Mouse (Mus musculus): ENCODE data around the gene Rab2b.

DNA sequence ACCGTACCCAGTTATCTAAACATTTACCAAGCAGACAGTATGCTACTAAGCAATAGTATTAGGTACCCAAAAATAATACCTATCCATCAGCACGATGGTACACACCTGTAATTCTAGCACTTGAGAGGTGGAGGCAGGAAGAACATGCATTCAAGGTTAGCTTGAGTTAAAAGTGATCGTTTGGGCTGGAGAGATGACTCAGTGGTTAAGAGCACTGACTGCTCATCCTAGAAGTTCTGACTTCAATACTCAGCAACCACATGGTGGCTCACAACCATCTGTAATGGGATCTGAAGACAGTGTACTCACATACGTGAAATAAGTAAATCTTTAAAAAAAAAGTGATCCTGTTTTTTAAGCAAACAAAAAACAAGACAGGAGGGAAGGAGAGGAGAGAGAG, 33.2 kb downstream of the Rab2b start:
- no peak for TF ChIP-seq POLR2A (IDR thresholded peaks at IDR 0.05; ENCODE audit: low read depth, low read length)
- TF ChIP-seq CTCF (IDR thresholded peaks at IDR 0.05; ENCODE audit: extremely low read depth, insufficient read length, insufficient replicate concordance, low read depth, low read length), result no peak
